Mouse (Mus musculus) CH12.LX (cell line): ENCODE results near the gene Aff3. TPM values are rescaled to one million over a fixed set of nuclear protein-coding genes. Genes with fewer than 3 reads are reported as not detected.

Experiments used
- DNase-seq: peaks from one replicate; pipeline ENCODE4 v3.0.0-alpha.2; 2013; ENCODE audit errors: extremely low read depth
- H3K27ac ChIP-seq: 2 replicates; pipeline ENCODE4 v1.5.1; 2012; ENCODE audit warnings: low read depth, mild to moderate bottlenecking, control low read depth, moderate library complexity; ENCODE audit not compliant: insufficient read depth
- H3K27me3 ChIP-seq: replicated peaks from 2 replicates; pipeline ENCODE3; 2012; ENCODE audit warnings: inconsistent platforms
- H3K36me3 ChIP-seq, 2 experiments: replicated peaks in 1 of 2; 2 replicates each; pipeline versions ENCODE3 to v1.6.1; 2012; ENCODE audit warnings: inconsistent platforms in 1 of 2, low read length in 1 of 2, mild to moderate bottlenecking in 1 of 2, mixed read lengths in 1 of 2, moderate library complexity in 1 of 2; ENCODE audit not compliant: control insufficient read depth in 1 of 2, insufficient read depth in 1 of 2
- H3K4me1 ChIP-seq, 2 experiments: 2 replicates each; pipeline ENCODE4 v1.6.1; 2012; ENCODE audit warnings: inconsistent platforms in 1 of 2, moderate library complexity in 1 of 2; ENCODE audit not compliant: insufficient read depth in 2 of 2, control insufficient read depth in 1 of 2
- H3K4me2 ChIP-seq: 2 replicates; pipeline ENCODE4 v1.6.1; 2012; ENCODE audit warnings: low read depth, mild to moderate bottlenecking, control low read depth; ENCODE audit not compliant: poor library complexity, insufficient read depth, severe bottlenecking
- H3K4me3 ChIP-seq, 3 experiments: fragments of 150-350 bp in 1 of 3; sonication (generic) in 1 of 3; replicated peaks in 1 of 3; 2 replicates each; pipeline versions ENCODE3 to v1.5.1; 2011 to 2012; ENCODE audit warnings: low read depth in 2 of 3, low read length in 2 of 3, mild to moderate bottlenecking in 2 of 3, moderate library complexity in 2 of 3, control low read depth in 1 of 3, improper control_type of control experiment in 1 of 3, inconsistent platforms in 1 of 3, mixed read lengths in 1 of 3; ENCODE audit not compliant: poor library complexity in 1 of 3
- H3K79me2 ChIP-seq: replicated peaks from 2 replicates; pipeline ENCODE4 v1.6.1; 2012; ENCODE audit warnings: mild to moderate bottlenecking, moderate library complexity; ENCODE audit not compliant: control insufficient read depth, poor library complexity, insufficient read depth, severe bottlenecking; ENCODE audit errors: extremely low read depth
- H3K9ac ChIP-seq: 2 replicates; pipeline ENCODE4 v1.6.1; 2012; ENCODE audit warnings: low read depth, mild to moderate bottlenecking, control low read depth, moderate library complexity; ENCODE audit not compliant: insufficient read depth
- H3K9me3 ChIP-seq: replicated peaks from 2 replicates; pipeline ENCODE3; 2012; ENCODE audit warnings: low read length, inconsistent platforms, mixed read lengths
- BHLHE40 ChIP-seq: IDR thresholded peaks from 2 replicates; pipeline ENCODE4 v1.6.1; 2011; ENCODE audit warnings: mild to moderate bottlenecking, low read depth, low read length, improper control_type of control experiment
- CTCF ChIP-seq, 2 experiments: IDR thresholded peaks in 1 of 2; conservative IDR thresholded peaks in 1 of 2; 2 replicates each; pipeline ENCODE4 v1.5.1; 2011 to 2012; ENCODE audit warnings: low read depth in 2 of 2, low read length in 2 of 2, improper control_type of control experiment in 1 of 2, inconsistent platforms in 1 of 2, mild to moderate bottlenecking in 1 of 2, moderate library complexity in 1 of 2
- E2F4 ChIP-seq: IDR thresholded peaks from 2 replicates; pipeline ENCODE4 v1.6.1; 2011; ENCODE audit warnings: low read depth, low read length, improper control_type of control experiment; ENCODE audit not compliant: insufficient replicate concordance
- ELF1 ChIP-seq: IDR thresholded peaks from 2 replicates; pipeline ENCODE4 v1.6.1; 2014; ENCODE audit warnings: low read depth, mild to moderate bottlenecking, inconsistent platforms, low read length, improper control_type of control experiment
- ETS1 ChIP-seq: conservative IDR thresholded peaks from 2 replicates; pipeline ENCODE4 v1.6.1; 2012; ENCODE audit warnings: low read depth, mild to moderate bottlenecking, inconsistent platforms, low read length, improper control_type of control experiment, moderate library complexity
- GABPA ChIP-seq: IDR thresholded peaks from 2 replicates; pipeline ENCODE4 v1.6.1; 2012; ENCODE audit warnings: low read depth, low read length, improper control_type of control experiment, inconsistent platforms; ENCODE audit not compliant: insufficient replicate concordance
- HCFC1 ChIP-seq: IDR thresholded peaks from 2 replicates; pipeline ENCODE4 v1.6.1; 2012; ENCODE audit warnings: low read depth, mild to moderate bottlenecking, inconsistent platforms, low read length, improper control_type of control experiment
- JUN ChIP-seq: IDR thresholded peaks from 2 replicates; pipeline ENCODE4 v1.6.1; 2011; ENCODE audit warnings: low read depth, mild to moderate bottlenecking, low read length, improper control_type of control experiment, moderate library complexity; ENCODE audit not compliant: insufficient read depth
- JUND ChIP-seq: conservative IDR thresholded peaks from 2 replicates; pipeline ENCODE4 v1.6.1; 2011; ENCODE audit warnings: low read depth, low read length, improper control_type of control experiment
- MAFK ChIP-seq: IDR thresholded peaks from 2 replicates; pipeline ENCODE4 v1.6.1; 2011; ENCODE audit warnings: low read length, improper control_type of control experiment; ENCODE audit not compliant: insufficient replicate concordance
- MAX ChIP-seq: IDR thresholded peaks from 2 replicates; pipeline ENCODE4 v1.6.1; 2011; ENCODE audit warnings: low read length, improper control_type of control experiment
- MXI1 ChIP-seq: IDR thresholded peaks from 2 replicates; pipeline ENCODE4 v1.6.1; 2011; ENCODE audit warnings: mild to moderate bottlenecking, low read depth, low read length, improper control_type of control experiment
- NELFE ChIP-seq: IDR thresholded peaks from 2 replicates; pipeline ENCODE4 v1.6.1; 2011; ENCODE audit warnings: low read depth, low read length, improper control_type of control experiment
- NRF1 ChIP-seq: IDR thresholded peaks from 2 replicates; pipeline ENCODE4 v1.6.1; 2014; ENCODE audit warnings: low read depth, mild to moderate bottlenecking, inconsistent platforms, low read length, improper control_type of control experiment, moderate library complexity
- POLR2A ChIP-seq: IDR thresholded peaks from 2 replicates; pipeline ENCODE4 v1.6.1; 2011; ENCODE audit warnings: low read depth, mild to moderate bottlenecking, improper control_type of control experiment, low read length
- POLR2AphosphoS2 ChIP-seq: IDR thresholded peaks from 2 replicates; pipeline ENCODE4 v1.6.1; 2011; ENCODE audit warnings: low read depth, low read length, improper control_type of control experiment
- RAD21 ChIP-seq: IDR thresholded peaks from 2 replicates; pipeline ENCODE4 v1.6.1; 2011; ENCODE audit warnings: low read depth, mild to moderate bottlenecking, low read length, improper control_type of control experiment, moderate library complexity
- RCOR1 ChIP-seq: conservative IDR thresholded peaks from 2 replicates; pipeline ENCODE4 v1.6.1; 2012; ENCODE audit warnings: low read depth, mild to moderate bottlenecking, inconsistent platforms, low read length, improper control_type of control experiment
- SIN3A ChIP-seq: IDR thresholded peaks from 2 replicates; pipeline ENCODE4 v1.6.1; 2012; ENCODE audit warnings: low read length, improper control_type of control experiment, inconsistent platforms
- SMC3 ChIP-seq: IDR thresholded peaks from 2 replicates; pipeline ENCODE4 v1.6.1; 2011; ENCODE audit warnings: low read depth, low read length, improper control_type of control experiment
- TBP ChIP-seq: conservative IDR thresholded peaks from 2 replicates; pipeline ENCODE4 v1.6.1; 2011; ENCODE audit warnings: low read depth, low read length, improper control_type of control experiment
- UBTF ChIP-seq: IDR thresholded peaks from 2 replicates; pipeline ENCODE4 v1.6.1; 2012; ENCODE audit warnings: low read depth, mild to moderate bottlenecking, inconsistent platforms, low read length, improper control_type of control experiment, moderate library complexity
- USF1 ChIP-seq: IDR thresholded peaks from 2 replicates; pipeline ENCODE4 v1.6.1; 2014; ENCODE audit warnings: low read depth, mild to moderate bottlenecking, inconsistent platforms, low read length, improper control_type of control experiment
- ZMIZ1 ChIP-seq: IDR thresholded peaks from 2 replicates; pipeline ENCODE4 v1.6.1; 2012; ENCODE audit warnings: low read depth, mild to moderate bottlenecking, inconsistent platforms, low read length, improper control_type of control experiment
- dilution Hi-C: fragments of 300-500 bp; cut with MboI; formaldehyde crosslinking; loops from 2 replicates; pipeline ENCODE4 v1.14.3; 2020; ENCODE audit warnings: low sequenced_read_pairs; ENCODE audit not compliant: extremely low pct_unique_long_range_greater_than_20kb, extremely low pct_ligation_motif_present
- in situ Hi-C: fragments of 300-500 bp; cut with MboI; formaldehyde crosslinking; loops from 3 replicates; pipeline ENCODE4 v1.14.3; 2019; ENCODE audit warnings: low sequenced_read_pairs, low pct_ligation_motif_present, low pct_unique_long_range_greater_than_20kb, mixed read lengths
- polyA plus RNA-seq: library from polyadenylated mRNA; unstranded; fragments of >175 nt; gene quantifications from 2 replicates; pipeline ENCODE4 v1.2.1, GENCODE M21; 2012; ENCODE audit warnings: low read depth; ENCODE audit not compliant: insufficient read length
- total RNA-seq, 2 experiments: library from RNA; depleted of rRNA; stranded (reverse); fragments of 300-350 nt in 1 of 2; fragments of >200 nt in 1 of 2; gene quantifications; 2 replicates each; pipeline ENCODE4 v1.2.3; 2012 to 2014

Aff3 gene
- total and polyA plus RNA-seq, 3 experiments = 5.1 to 29.9 (median 7.7) TPM

DNA sequence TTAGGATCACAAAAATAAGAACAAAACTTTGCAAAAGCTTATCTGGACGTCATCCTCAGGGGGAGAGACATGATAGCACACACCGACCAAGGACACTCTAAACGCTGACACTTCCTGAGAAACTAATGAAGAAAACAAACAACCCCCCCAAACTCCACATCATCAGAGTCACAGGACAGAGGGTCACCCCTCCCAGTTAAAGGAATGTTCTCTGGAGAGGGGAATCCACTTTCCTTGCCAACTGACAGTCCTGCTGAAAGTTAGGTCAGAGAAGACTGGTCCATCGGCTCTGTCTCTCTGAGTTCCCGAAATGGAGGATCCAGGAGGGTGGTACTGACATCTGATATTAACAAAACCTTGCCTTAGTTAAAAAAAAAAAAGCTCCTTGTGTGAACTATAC is 403.7 kb downstream of the Aff3 start:
- Histone ChIP-seq H3K4me2 (no peak overlapping the region), H3K9ac (no peak overlapping the region), H3K4me3 (no peak overlapping the region), H3K27me3 (no peaks in the 10 kb centered on the region), H3K79me2 (no peaks in the 10 kb centered on the region), H3K4me1 (peaks cover 0 to 13% of the 10 kb centered on the region in 2 experiments; a peak in 2 of 4 replicates), H3K27ac (no peak overlapping the region), H3K36me3 (peaks cover 0 to 59% of the 10 kb centered on the region in 2 experiments), H3K9me3 (peaks cover 2% of the 10 kb centered on the region)
- no peak for DNase-seq
- dilution Hi-C loops = no loop called here
- TF ChIP-seq E2F4 (no peak), RAD21 (no peak), SIN3A (no peak), JUN (no peak), ETS1 (no peak), USF1 (no peak)
- in situ Hi-C loops = no loop called here

DNA sequence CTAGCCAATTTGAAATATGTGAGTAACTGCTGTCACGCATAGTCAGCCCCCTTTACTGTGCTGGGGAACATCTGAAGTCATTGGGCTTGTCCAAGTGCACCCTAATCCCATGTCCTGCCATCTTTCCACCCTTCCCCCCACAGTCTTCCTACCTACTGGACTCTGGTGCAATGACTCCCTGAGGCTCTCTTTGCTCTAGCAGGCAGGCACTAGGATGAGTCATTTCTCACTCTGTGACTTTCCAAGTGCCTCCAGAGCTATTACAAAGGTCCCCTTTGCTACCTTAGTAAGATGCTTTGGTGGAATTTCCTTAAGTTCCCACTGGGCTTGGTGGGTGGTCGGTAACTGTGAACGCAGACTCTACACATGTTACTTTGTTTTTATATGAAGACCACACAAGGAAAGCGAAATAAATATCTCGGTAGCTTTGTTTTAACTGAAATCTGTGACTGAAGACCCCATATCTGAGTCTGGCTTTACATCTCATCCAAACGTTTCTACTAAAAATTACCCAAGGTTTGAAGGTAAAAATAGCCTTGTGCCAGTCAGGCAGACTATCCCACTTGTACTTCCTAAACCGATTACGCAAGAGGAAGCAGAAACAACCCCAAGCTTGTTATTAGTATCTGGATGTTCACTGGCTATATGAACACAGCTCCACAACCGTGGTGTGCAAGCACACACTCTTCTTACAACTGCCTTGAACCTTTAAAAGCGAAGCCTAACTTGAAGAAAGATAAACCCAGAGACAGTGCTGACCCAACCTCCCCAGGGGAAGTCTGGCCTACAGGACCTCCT is 405.0 kb downstream of the Aff3 start:
- dilution Hi-C loops = no loop called here
- Histone ChIP-seq H3K9me3 (peaks cover 2% of the 10 kb centered on the region), H3K4me3 (no peak overlapping the region), H3K79me2 (no peaks in the 10 kb centered on the region), H3K4me1 (peaks cover 0 to 13% of the 10 kb centered on the region in 2 experiments; a peak in 2 of 4 replicates), H3K27ac (no peak overlapping the region), H3K9ac (no peak overlapping the region), H3K27me3 (no peaks in the 10 kb centered on the region), H3K36me3 (peaks cover 0 to 57% of the 10 kb centered on the region in 2 experiments), H3K4me2 (no peak overlapping the region)
- TF ChIP-seq RCOR1 (no peak), POLR2A (no peak), MXI1 (no peak), E2F4 (no peak), UBTF (no peak), POLR2AphosphoS2 (no peak), NELFE (no peak), HCFC1 (no peak), NRF1 (no peak), ELF1 (no peak), CTCF (conservative IDR thresholded peaks at IDR 0.05 in 1 of 2, IDR thresholded peaks at IDR 0.05 in 1 of 2; ENCODE audit: low read depth in 2 of 2, low read length in 2 of 2) (no peak), BHLHE40 (no peak), MAX (no peak), ZMIZ1 (no peak), TBP (no peak), JUND (no peak), MAFK (no peak), SMC3 (no peak), GABPA (no peak)
- DNase-seq = peak; percentile 34
- in situ Hi-C loops = no loop called here
